Mouse (Mus musculus): ENCODE measurements around the gene Cyp2ab1.

Cyp2ab1 gene

DNA sequence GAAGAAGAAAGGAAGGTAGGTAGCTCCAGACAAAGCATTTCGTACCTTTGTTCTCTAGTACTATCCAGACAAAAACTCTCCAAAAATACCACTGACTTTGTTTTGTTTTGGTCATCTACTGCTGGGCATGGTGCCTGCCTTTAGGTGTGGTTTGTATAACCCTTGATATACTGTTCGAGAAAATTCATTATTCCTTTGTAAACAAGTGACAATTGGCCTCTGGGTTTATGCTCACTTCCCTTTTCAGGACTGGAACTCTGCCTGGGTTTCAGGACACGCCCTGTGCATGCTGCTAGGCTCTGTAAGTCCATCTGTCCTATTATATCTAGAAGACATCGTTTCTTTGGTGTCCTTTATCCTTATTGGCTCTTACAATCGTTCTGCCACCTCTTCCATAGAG, at the start of gene Cyp2ab1:
Gene Cyp2ab1 (minus strand): TSS at position 119 of the 400 bp plus-strand sequence.
- DNase-seq (ENCODE audit: low read depth, low spot score), result no peak

GRCm38 (mm10) chr16:20371731-20372130, 46.5 kb upstream of the Cyp2ab1 start:
- peak; percentile 59 for DNase-seq (ENCODE audit: low read depth, low spot score)

DNA sequence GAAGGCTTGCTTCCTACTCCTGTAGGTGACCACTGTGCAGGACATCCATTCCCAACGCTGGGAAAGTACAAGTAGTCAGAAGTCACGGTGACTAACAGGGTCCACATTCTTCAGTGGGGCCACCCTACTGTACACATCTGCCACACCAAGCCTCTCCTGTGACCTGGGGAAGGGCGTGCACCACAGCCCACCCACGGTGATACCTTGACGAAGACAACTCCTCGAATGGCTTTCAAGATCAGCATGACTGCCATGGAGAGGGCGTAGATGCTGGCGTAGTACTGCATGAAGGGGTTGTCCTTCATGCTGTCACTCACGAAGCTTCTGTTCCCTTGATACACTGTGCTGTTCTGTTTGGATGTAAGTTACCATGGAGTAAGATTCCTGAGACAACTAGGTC, 43.0 kb upstream of the Cyp2ab1 start:
- peak; percentile 68 for DNase-seq (ENCODE audit: low read depth, low spot score)

DNA sequence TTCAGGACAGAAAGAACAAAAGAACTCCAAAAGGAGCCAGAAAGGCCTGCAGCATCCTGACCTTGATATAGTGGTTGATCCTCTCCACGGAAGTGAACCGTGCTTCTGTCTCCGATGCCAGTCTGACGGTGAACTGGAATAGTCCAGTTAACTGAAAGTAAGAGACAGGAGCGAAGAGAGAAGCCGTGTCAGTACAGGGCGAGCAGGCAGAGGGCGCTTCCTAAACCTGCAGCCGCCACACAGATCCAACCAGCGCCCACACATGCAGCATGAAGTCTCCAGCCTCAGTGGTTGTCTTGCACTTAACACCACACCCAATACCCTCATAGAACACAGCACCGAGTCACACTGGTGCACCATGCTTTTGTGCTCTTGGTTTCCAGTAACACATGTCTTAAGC, 36.9 kb upstream of the Cyp2ab1 start:
- peak; percentile 80 for DNase-seq (ENCODE audit: low read depth, low spot score)

DNA sequence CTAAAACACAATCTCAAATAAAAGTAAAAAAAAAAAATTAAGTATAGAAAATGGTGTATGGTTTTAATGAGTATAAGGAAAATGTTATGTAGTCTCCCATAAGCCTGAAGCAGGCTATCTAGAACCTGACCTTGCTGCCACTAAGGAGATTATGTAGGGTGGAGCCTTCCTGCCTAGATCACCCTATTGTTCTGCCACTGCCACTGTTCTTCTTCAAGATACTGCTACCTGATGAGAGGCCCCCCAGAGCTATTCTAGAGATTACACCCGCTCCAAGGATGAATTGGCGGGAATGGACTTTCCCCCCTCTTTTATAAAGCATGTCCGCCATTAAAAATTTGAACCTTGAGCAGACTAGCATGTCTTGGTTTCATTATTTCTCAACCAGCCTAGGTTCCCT, 36.3 kb upstream of the Cyp2ab1 start:
- peak; percentile 42 for DNase-seq (ENCODE audit: low read depth, low spot score)

- DNase-seq (ENCODE audit: low read depth, low spot score), result peak; percentile 85
These were observed 34.6 kb upstream of the Cyp2ab1 start for GRCm38 (mm10) chr16:20359643-20360295.

DNA sequence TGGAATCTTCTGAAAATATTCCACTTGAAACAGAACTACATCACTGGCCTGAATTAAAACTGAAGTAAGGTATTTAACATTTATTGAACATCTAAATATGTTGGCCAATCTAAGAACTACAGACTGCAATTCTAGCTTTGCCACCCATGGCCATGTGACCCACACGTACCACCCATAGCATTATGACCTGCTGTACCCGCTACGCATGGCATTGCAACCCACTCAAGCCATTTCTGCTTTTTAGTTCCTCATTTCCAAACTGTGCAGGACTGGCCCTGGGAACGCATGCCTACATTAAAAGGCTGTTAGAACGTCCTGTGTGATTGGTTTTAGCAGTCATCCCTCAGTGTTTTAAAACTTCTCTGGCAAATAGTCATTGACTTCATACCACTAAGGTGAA, 32.6 kb upstream of the Cyp2ab1 start:
- no peak for DNase-seq (ENCODE audit: low read depth, low spot score)

DNA sequence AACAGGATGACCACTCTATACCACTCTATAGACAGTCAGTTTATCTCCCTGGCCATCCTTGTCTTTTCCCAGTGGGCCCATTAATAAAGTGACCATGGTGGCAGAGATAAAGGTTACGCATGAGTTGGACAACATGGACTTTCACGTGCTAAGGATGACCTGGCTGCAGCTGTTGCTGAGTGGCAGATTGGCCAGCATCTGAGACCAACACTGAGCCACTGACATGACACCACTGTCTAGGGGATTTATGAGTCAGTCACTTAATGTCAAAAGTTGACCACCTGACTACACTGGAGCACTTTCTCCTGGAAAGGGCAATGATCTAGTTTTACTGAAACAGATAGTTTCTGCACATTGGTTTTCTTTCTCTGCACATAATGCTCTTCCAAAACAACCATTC, 29.6 kb upstream of the Cyp2ab1 start:
- DNase-seq (ENCODE audit: low read depth, low spot score), result no peak

- DNase-seq (ENCODE audit: low read depth, low spot score), result no peak
These were observed 28.8 kb upstream of the Cyp2ab1 start for GRCm38 (mm10) chr16:20354011-20354410.

GRCm38 (mm10) chr16:20345464-20345863, 20.3 kb upstream of the Cyp2ab1 start:
- no peak for DNase-seq (ENCODE audit: low read depth, low spot score)

DNA sequence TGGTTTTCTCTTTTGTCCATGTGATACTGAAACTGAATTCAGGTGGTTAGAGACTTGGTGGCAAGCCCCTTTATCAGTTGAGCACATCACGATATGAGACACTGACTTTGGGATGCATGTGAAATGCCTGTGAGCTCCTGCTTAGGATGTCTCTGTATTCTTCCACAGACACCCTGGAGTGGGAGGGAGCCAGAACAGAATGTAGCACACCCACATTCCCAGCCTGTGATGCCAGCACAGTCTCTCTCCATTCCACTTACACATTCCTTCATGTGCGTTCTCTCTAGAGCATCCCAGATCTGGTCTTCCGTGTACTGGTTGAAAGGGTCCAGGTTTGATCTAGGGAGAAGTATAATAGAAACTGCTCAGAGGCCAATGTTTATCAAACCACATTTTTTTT, 13.4 kb upstream of the Cyp2ab1 start:
- DNase-seq (ENCODE audit: low read depth, low spot score), result peak; percentile 45

- DNase-seq (ENCODE audit: low read depth, low spot score), result no peak
These were observed 9.7 kb upstream of the Cyp2ab1 start for GRCm38 (mm10) chr16:20334918-20335317.

DNA sequence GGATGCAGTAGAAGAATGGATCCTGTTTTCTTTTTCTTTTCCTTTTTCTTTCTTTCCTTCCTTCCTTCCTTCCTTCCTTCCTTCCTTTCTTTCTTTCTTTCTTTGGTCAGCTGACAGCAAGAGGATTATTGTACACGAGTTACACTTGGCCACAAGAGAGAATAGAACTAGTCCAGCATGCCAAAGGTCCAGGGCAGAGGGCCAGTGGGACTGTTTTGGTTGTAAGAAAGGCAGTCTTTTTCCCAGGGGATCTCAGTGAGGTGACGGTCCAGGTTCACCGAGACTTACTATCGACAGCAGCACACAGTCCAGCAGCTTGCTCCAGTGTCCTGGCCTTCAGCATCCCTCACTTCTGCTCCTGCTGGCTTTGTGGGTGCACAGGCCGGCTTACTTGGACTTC, 3.1 kb upstream of the Cyp2ab1 start:
- DNase-seq (ENCODE audit: low read depth, low spot score), result no peak

GRCm38 (mm10) chr16:20323907-20324306, 1.3 kb downstream of the Cyp2ab1 start:
- DNase-seq (ENCODE audit: low read depth, low spot score), result no peak

DNA sequence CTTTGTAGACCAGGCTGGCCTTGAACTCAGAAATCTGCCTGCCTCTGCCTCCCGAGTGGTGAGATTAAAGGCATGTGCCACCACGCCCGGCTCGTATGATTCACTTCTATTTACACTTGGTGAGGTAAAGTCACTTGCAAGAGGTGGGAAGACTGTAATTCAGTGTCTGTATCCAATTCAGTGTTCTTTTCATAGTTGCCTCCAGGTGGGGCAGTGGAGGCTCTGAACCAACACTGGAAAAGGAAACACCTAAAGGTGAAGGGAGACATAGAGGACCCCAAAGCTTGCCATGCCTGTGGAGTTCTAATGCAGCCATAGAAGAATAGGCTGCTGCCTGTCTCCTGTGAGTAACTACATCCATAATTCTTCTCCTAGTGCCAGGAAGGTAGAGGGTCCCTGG, 2.9 kb downstream of the Cyp2ab1 start:
- DNase-seq (ENCODE audit: low read depth, low spot score), result peak; percentile 68

DNA sequence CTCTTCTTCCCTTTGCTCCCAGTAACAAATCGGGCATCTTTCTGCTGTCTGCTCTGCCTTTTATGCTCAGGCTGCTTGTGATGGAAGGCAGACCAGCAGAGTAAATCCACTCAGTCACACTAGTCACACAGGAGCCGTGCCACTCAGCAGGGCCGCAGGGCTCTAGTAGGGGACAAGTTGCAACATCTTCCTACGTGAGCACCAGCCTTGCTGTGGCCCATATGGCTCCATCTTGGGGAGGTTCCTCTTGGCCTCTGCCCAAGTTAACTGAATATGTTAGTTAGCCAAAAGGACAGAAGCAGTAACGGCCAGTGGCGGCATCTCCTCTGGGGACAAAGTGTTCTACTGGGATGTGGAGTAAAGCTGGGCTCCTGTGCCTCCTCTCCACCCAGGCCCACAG, 8.4 kb downstream of the Cyp2ab1 start:
- DNase-seq (ENCODE audit: low read depth, low spot score), result no peak

- DNase-seq (ENCODE audit: low read depth, low spot score), result no peak
These were observed 9.9 kb downstream of the Cyp2ab1 start for GRCm38 (mm10) chr16:20315266-20315665.

GRCm38 (mm10) chr16:20312272-20312671, 12.9 kb downstream of the Cyp2ab1 start:
- DNase-seq (ENCODE audit: low read depth, low spot score), result peak; percentile 53

DNA sequence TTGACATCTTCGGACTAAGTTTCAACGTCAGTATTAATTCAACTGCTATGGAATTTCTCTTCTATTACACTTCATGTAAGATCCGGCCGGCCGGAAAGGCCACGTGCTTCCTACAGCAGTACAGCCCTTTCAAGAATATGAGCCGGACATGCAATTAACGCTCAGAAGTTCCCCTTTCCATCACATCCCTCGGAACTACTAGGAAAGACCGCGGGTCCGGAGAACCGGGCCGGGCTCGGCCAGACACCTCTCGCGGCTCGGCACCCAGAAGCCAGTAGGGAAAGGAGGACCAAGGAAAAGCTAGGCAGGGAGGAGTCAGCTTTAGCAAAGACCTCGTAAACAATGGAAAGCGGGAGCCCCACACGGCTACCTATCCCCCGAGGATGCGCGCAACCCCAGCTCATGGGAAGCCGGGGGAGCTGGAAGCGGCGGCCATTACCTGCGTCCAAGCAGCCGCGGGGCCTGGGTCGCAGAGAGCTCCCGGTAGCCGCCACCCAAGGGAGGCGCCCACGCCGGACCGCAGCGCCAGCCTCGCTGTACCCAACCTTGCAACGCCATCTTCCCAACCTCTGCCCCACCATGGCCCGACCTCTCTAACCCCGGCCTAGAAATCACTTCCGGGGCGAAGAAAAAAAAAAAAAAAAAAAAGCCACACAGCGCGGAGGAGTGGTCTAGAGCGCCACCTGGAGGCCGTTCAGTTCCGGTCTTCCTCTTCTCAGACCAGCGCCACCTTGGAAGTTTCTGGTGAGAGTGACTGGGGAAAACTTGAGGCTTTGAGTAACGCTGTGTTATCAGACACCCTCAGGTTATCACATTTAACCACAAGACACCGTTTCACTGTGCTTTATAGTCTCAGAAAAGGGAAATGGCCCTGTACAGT, 23.2 kb downstream of the Cyp2ab1 start, which contains the start of gene Parl:
Gene Parl (minus strand): TSS at position 618 of the 880 bp plus-strand sequence.
- DNase-seq (ENCODE audit: low read depth, low spot score), result peak; percentile 93

GRCm38 (mm10) chr16:20300076-20300475, 25.1 kb downstream of the Cyp2ab1 start:
- no peak for DNase-seq (ENCODE audit: low read depth, low spot score)

- no peak for DNase-seq (ENCODE audit: low read depth, low spot score)
These were observed 45.0 kb downstream of the Cyp2ab1 start for GRCm38 (mm10) chr16:20280238-20280637.

DNA sequence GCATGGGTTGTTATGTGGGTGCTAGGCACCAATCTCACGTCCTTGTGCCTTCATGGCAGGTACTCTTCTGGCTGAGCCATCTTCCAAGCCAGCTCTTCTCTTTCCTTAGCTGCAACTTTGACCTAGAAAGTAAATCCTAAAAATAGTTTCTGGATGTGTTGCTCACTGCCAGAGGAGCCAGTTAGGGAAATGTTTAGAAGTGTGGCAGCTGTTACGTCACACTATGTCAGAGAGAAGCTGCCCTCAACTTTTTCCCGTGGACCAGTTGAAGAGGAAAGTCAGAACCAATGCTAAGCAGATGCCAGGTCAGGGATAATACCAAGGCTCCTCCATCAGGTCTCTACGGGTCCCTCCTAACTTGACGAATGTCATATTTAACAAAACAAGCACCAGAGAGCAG, 45.8 kb downstream of the Cyp2ab1 start:
- no peak for DNase-seq (ENCODE audit: low read depth, low spot score)

DNA sequence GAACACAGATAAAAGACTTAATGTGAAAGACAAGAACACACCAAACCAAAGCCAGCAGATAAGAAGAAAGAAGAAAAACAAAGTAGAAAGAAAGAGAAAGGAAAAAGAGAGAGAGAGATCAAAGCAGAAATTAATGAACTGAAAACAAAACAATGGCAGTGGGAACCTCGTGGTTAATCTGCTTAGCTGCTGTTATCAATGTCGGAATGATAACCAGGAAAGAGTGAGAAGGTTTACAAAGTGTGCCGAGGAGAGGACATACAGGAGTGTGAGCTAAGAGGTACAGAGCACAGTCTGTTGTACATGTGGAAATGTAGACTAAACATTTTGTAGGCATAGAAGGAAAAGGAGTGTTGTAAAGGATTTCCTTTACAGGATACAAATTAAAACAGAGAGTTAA, 52.2 kb downstream of the Cyp2ab1 start:
- no peak for DNase-seq (ENCODE audit: low read depth, low spot score)

Data from ZHBTc4 (cell line).